Mouse (Mus musculus) liver, embryonic 13.5 days (tissue): ENCODE measurements around the gene Pogz. TPM values are rescaled to one million over a fixed set of nuclear protein-coding genes. Genes with fewer than 3 reads are reported as not detected.
"Not testable (repeated sequence)": the region's sequence is repeated elsewhere in the genome, so short reads cannot be mapped to it uniquely, and the experiment has no call there.

Source experiments
- ATAC-seq: fragments of 200-750 bp; cut with Nextera tagmentation; 2 replicates; pipeline ENCODE4 v1.8.0; 2017; ENCODE audit warnings: low read depth, mild to moderate bottlenecking, moderate number of reproducible peaks, moderate library complexity
- DNase-seq: peaks from one replicate; pipeline ENCODE4 v3.0.0; 2022
- H3K27ac ChIP-seq: fragments of 300-500 bp; sonication (generic); 2 replicates; pipeline ENCODE4 v1.5.1; 2015; ENCODE audit warnings: moderate library complexity, mild to moderate bottlenecking, inconsistent platforms
- H3K27me3 ChIP-seq: fragments of 300-500 bp; sonication (generic); 2 replicates; pipeline ENCODE4 v1.6.1; 2015; ENCODE audit warnings: mild to moderate bottlenecking, inconsistent platforms
- H3K36me3 ChIP-seq: fragments of 300-500 bp; sonication (generic); 2 replicates; pipeline ENCODE4 v1.6.1; 2015; ENCODE audit warnings: mild to moderate bottlenecking, inconsistent platforms
- H3K4me1 ChIP-seq: fragments of 300-500 bp; sonication (generic); replicated peaks from 2 replicates; pipeline ENCODE4 v1.6.1; 2015; ENCODE audit warnings: inconsistent platforms
- H3K4me2 ChIP-seq: fragments of 300-500 bp; sonication (generic); 2 replicates; pipeline ENCODE4 v1.6.1; 2015; ENCODE audit warnings: inconsistent platforms, mild to moderate bottlenecking, moderate library complexity
- H3K4me3 ChIP-seq: fragments of 300-500 bp; sonication (generic); replicated peaks from 2 replicates; pipeline ENCODE4 v1.5.1; 2015; ENCODE audit warnings: mild to moderate bottlenecking, inconsistent platforms
- H3K9ac ChIP-seq: fragments of 300-500 bp; sonication (generic); 2 replicates; pipeline ENCODE4 v1.6.1; 2015; ENCODE audit warnings: mild to moderate bottlenecking, inconsistent platforms
- H3K9me3 ChIP-seq: fragments of 300-500 bp; sonication (generic); replicated peaks from 2 replicates; pipeline ENCODE4 v1.6.1; 2016; ENCODE audit warnings: inconsistent platforms
- WGBS: fragments of 180-500 bp; shearing (Covaris S2); methylation state at CpG from one replicate; pipeline ENCODE4 v1.1.7; 2015; ENCODE audit not compliant: insufficient replicate concordance; 5-methylcytosine and 5-hydroxymethylcytosine counted together
- polyA plus RNA-seq: library from polyadenylated mRNA; unstranded; fragments of >200 nt; fragmentation: Nextera tagmentation; extraction: Ambion mirVana; gene quantifications from 2 replicates; pipeline ENCODE4 v1.2.1, GENCODE M21; 2015

Pogz gene
- polyA plus RNA-seq, 1 experiment from 2014 or later: 2.4 TPM

- Histone ChIP-seq H3K4me3 (no peak overlapping the region), H3K9me3 (no peaks in the 10 kb centered on the region), H3K4me1 (peaks cover 31% of the 10 kb centered on the region), H3K27ac (peak overlapping the region; percentile 10; the same call in 1 of the 2 replicates), H3K36me3 (no peaks in the 10 kb centered on the region), H3K9ac (no peak overlapping the region), H3K27me3 (no peaks in the 10 kb centered on the region), H3K4me2 (no peak overlapping the region)
- DNase-seq (no peak), ATAC-seq (no peak)
- 73% methylated on average over 7 of the region's 7 CpGs for WGBS
Measured at GRCm38 (mm10) chr3:94915903-94916741, 78.8 kb downstream of the Pogz start.

- Histone ChIP-seq H3K36me3 (no peaks in the 10 kb centered on the region), H3K27me3 (0 out of 2 replicates have a peak, but pooled peaks cover 4% of the 10 kb centered on the region), H3K27ac (peak overlapping the region; percentile 66), H3K4me3 (no peak overlapping the region), H3K4me2 (no peak overlapping the region), H3K4me1 (peaks cover 32% of the 10 kb centered on the region), H3K9ac (peak overlapping the region; percentile 34), H3K9me3 (no peaks in the 10 kb centered on the region)
- peak; percentile 67 for DNase-seq
- 51% methylated on average over 14 of the region's 14 CpGs for WGBS
- peak; percentile 89 for ATAC-seq
Measured at GRCm38 (mm10) chr3:94917816-94918361, 80.5 kb downstream of the Pogz start.

- Histone ChIP-seq H3K4me3 (no peak overlapping the region), H3K27me3 (0 out of 2 replicates have a peak, but pooled peaks cover 4% of the 10 kb centered on the region), H3K36me3 (no peaks in the 10 kb centered on the region), H3K4me1 (peaks cover 35% of the 10 kb centered on the region), H3K9ac (peak overlapping the region; percentile 34; the same call in 1 of the 2 replicates), H3K27ac (no peak overlapping the region), H3K4me2 (no peak overlapping the region), H3K9me3 (no peaks in the 10 kb centered on the region)
- WGBS: 76% methylated on average over 4 of the region's 4 CpGs
- DNase-seq (no peak), ATAC-seq (no peak)
Measured at GRCm38 (mm10) chr3:94918845-94919244, 81.5 kb downstream of the Pogz start.

GRCm38 (mm10) chr3:94921104-94921503 lies 83.7 kb downstream of the Pogz start:
- no peak overlapping the region for H3K4me2 ChIP-seq
- 54% methylated on average over 3 of the region's 3 CpGs for WGBS
- H3K9ac ChIP-seq: no peak overlapping the region
- 0 out of 2 replicates have a peak, but pooled peaks cover 4% of the 10 kb centered on the region for H3K27me3 ChIP-seq
- H3K36me3 ChIP-seq: no peaks in the 10 kb centered on the region
- DNase-seq (no peak), ATAC-seq (no peak)
- no peak overlapping the region for H3K4me3 ChIP-seq
- H3K9me3 ChIP-seq: no peaks in the 10 kb centered on the region
- peaks cover 57% of the 10 kb centered on the region for H3K4me1 ChIP-seq
- no peak overlapping the region for H3K27ac ChIP-seq

- 69% methylated on average over 3 of the region's 3 CpGs for WGBS
- DNase-seq (no peak), ATAC-seq (no peak)
- Histone ChIP-seq H3K27me3 (0 out of 2 replicates have a peak, but pooled peaks cover 4% of the 10 kb centered on the region), H3K4me1 (peaks cover 67% of the 10 kb centered on the region), H3K9ac (no peak overlapping the region), H3K27ac (no peak overlapping the region), H3K4me2 (no peak overlapping the region), H3K36me3 (no peaks in the 10 kb centered on the region), H3K9me3 (no peaks in the 10 kb centered on the region), H3K4me3 (no peak overlapping the region)
Measured at GRCm38 (mm10) chr3:94922333-94922732, 85.0 kb downstream of the Pogz start.

GRCm38 (mm10) chr3:94924688-94925087 lies 87.3 kb downstream of the Pogz start:
- H3K27ac ChIP-seq: no peak overlapping the region
- H3K9ac ChIP-seq: no peak overlapping the region
- ATAC-seq: no peak
- 0 out of 2 replicates have a peak, but pooled peaks cover 4% of the 10 kb centered on the region for H3K27me3 ChIP-seq
- no peaks in the 10 kb centered on the region for H3K9me3 ChIP-seq
- H3K36me3 ChIP-seq: no peaks in the 10 kb centered on the region
- no peak overlapping the region for H3K4me2 ChIP-seq
- peaks cover 54% of the 10 kb centered on the region for H3K4me1 ChIP-seq
- no peak for DNase-seq
- WGBS: 24% methylated on average over 8 of the region's 8 CpGs
- H3K4me3 ChIP-seq: no peak overlapping the region

GRCm38 (mm10) chr3:94926301-94926736 lies 89.0 kb downstream of the Pogz start:
- H3K36me3 ChIP-seq, H3K9ac ChIP-seq, H3K27me3 ChIP-seq, H3K9me3 ChIP-seq, H3K4me3 ChIP-seq: not testable (repeated sequence)
- WGBS: 8% methylated on average over 4 of the region's 4 CpGs
- H3K4me1 ChIP-seq: peaks cover 56% of the 10 kb centered on the region
- DNase-seq (peak; percentile 57), ATAC-seq (peak; percentile 95)
- peak overlapping the region; percentile 77 for H3K27ac ChIP-seq
- peak overlapping the region; percentile 45 for H3K4me2 ChIP-seq

GRCm38 (mm10) chr3:94928979-94929378 lies 91.6 kb downstream of the Pogz start:
- H3K27ac ChIP-seq, H3K27me3 ChIP-seq, H3K4me3 ChIP-seq, H3K9ac ChIP-seq, H3K9me3 ChIP-seq, DNase-seq, H3K4me2 ChIP-seq, ATAC-seq, H3K36me3 ChIP-seq: not testable (repeated sequence)
- 78% methylated on average over 4 of the region's 4 CpGs for WGBS
- peaks cover 76% of the 10 kb centered on the region for H3K4me1 ChIP-seq

GRCm38 (mm10) chr3:94930386-94931266 lies 93.3 kb downstream of the Pogz start:
- peak overlapping the region; percentile 60 for H3K27ac ChIP-seq

GRCm38 (mm10) chr3:94931427-94932082 lies 94.2 kb downstream of the Pogz start:
- ATAC-seq: peak; percentile 49
- peaks cover 75% of the 10 kb centered on the region for H3K4me1 ChIP-seq
- not testable (repeated sequence) for H3K9me3 ChIP-seq, H3K36me3 ChIP-seq, DNase-seq, H3K4me3 ChIP-seq, H3K27me3 ChIP-seq
- peak overlapping the region; percentile 82 for H3K27ac ChIP-seq
- WGBS: 35% methylated on average over 10 of the region's 10 CpGs
- H3K4me2 ChIP-seq: 0 out of 2 replicates have a peak overlapping the region, but pooled peaks have one; percentile 4
- 0 out of 2 replicates have a peak overlapping the region, but pooled peaks have one; percentile 13 for H3K9ac ChIP-seq

More at GRCm38 (mm10) chr3:94930386-94931266, 93.3 kb downstream of the Pogz start:
- peaks cover 75% of the 10 kb centered on the region for H3K4me1 ChIP-seq
- H3K9me3 ChIP-seq, H3K9ac ChIP-seq, ATAC-seq, H3K36me3 ChIP-seq, H3K4me2 ChIP-seq, H3K27me3 ChIP-seq, H3K4me3 ChIP-seq, DNase-seq: not testable (repeated sequence)
- WGBS: 61% methylated on average over 7 of the region's 7 CpGs
